Mouse (Mus musculus): Measurements from ENCODE around the gene Fxyd1. TPM values are rescaled to one million over a fixed set of nuclear protein-coding genes. Genes with fewer than 3 reads are reported as not detected.

Fxyd1 gene
- total RNA-seq (2021) (100 to 1,000 TPM; 839 to 985 TPM), polyA plus RNA-seq (2012; rRNA removed) (1,788 and 1,851 TPM in 2 replicates)
- long read RNA-seq, transcript Fxyd1-212 (8 exons, 568 nt), result minor isoform, 65 of 2,015 reads
- long read RNA-seq, transcript Fxyd1-202 (8 exons, 522 nt), result minor isoform, 26 of 2,015 reads
- long read RNA-seq, transcript Fxyd1-203 (8 exons, 492 nt), result minor isoform, 229 of 2,015 reads
- long read RNA-seq, transcript Fxyd1-213 (3 exons, 255 nt), result major isoform, 1,300 of 2,015 reads
- long read RNA-seq, partial matches to known transcripts, result 289 of 2,015 reads
- long read RNA-seq, other reads (novel, unspliced or antisense), result 52 of 2,015 reads

- intact Hi-C loops (cut with DNase I), result loop anchor here (5.0 kb wide), 1 partner anchor 115 kb away; no protein-coding TSS in a partner anchor
- peaks cover 7% of the 10 kb centered on the region for H3K4me1 ChIP-seq (ENCODE audit: control insufficient read depth, insufficient read depth, low read length)
- no peaks in the 10 kb centered on the region for H3K27me3 ChIP-seq (ENCODE audit: control insufficient read depth, insufficient read depth, low read length)
- H3K79me2 ChIP-seq (replicated peaks; ENCODE audit: control insufficient read depth, insufficient read depth, low read length), result no peaks in the 10 kb centered on the region
- H3K9ac ChIP-seq (ENCODE audit: low read depth, low read length), result no peak within 1 kb of the TSS
- no peak for DNase-seq
- TF ChIP-seq CTCF (IDR thresholded peaks at IDR 0.05) (no peak), EP300 (IDR thresholded peaks at IDR 0.05; ENCODE audit: insufficient read depth, low read depth, low read length) (no peak), POLR2A (IDR thresholded peaks at IDR 0.05; ENCODE audit: insufficient read depth, low read depth, low read length) (no peak)
- H3K4me3 ChIP-seq, result no peak within 1 kb of the TSS
- WGBS, result 83% methylated on average over 2 of the region's 2 CpGs
- H3K27ac ChIP-seq, result peak within 1 kb of the TSS; percentile 80
- no peaks in the 10 kb centered on the region for H3K36me3 ChIP-seq (ENCODE audit: control insufficient read depth, insufficient read depth, low read length)
Measured at GRCm38 (mm10) chr7:31057071-31057470, at the start of gene Fxyd1. Gene Fxyd1, minus strand, starts transcription at chr7:31057199.

- WGBS, result 41% methylated on average over 3 of the region's 3 CpGs
Measured at GRCm38 (mm10) chr7:31106166-31106565, 49.2 kb upstream of the Fxyd1 start.

GRCm38 (mm10) chr7:31105061-31105768, 48.2 kb upstream of the Fxyd1 start:
- Histone ChIP-seq H3K4me1 (ENCODE audit: control insufficient read depth, insufficient read depth, low read length) (peaks cover 3% of the 10 kb centered on the region), H3K27ac (no peak overlapping the region; the same call in 1 of the 2 replicates), H3K79me2 (replicated peaks; ENCODE audit: control insufficient read depth, insufficient read depth, low read length) (no peaks in the 10 kb centered on the region), H3K36me3 (ENCODE audit: control insufficient read depth, insufficient read depth, low read length) (no peaks in the 10 kb centered on the region), H3K9ac (ENCODE audit: low read depth, low read length) (no peak overlapping the region), H3K4me3 (no peak overlapping the region), H3K27me3 (ENCODE audit: control insufficient read depth, insufficient read depth, low read length) (no peaks in the 10 kb centered on the region; the same call in 1 of the 2 replicates)
- DNase-seq, result peak; percentile 69 to 81
- WGBS, result 30% methylated on average over 15 of the region's 15 CpGs
- no peak for TF ChIP-seq POLR2A (IDR thresholded peaks at IDR 0.05; ENCODE audit: insufficient read depth, low read depth, low read length)
- peak; percentile 87 for TF ChIP-seq CTCF (IDR thresholded peaks at IDR 0.05)
- intact Hi-C loops (cut with DNase I), result loop anchor here (2.0 kb wide), 1 partner anchor 68 kb away; no protein-coding TSS in a partner anchor

More at GRCm38 (mm10) chr7:31106166-31106565, 49.2 kb upstream of the Fxyd1 start:
- Histone ChIP-seq H3K79me2 (replicated peaks; ENCODE audit: control insufficient read depth, insufficient read depth, low read length) (no peaks in the 10 kb centered on the region), H3K27me3 (ENCODE audit: control insufficient read depth, insufficient read depth, low read length) (no peaks in the 10 kb centered on the region; the same call in 1 of the 2 replicates), H3K9ac (ENCODE audit: low read depth, low read length) (no peak overlapping the region), H3K36me3 (ENCODE audit: control insufficient read depth, insufficient read depth, low read length) (no peaks in the 10 kb centered on the region), H3K4me1 (ENCODE audit: control insufficient read depth, insufficient read depth, low read length) (peaks cover 3% of the 10 kb centered on the region), H3K27ac (no peak overlapping the region), H3K4me3 (no peak overlapping the region)
- TF ChIP-seq POLR2A (IDR thresholded peaks at IDR 0.05; ENCODE audit: insufficient read depth, low read depth, low read length), result no peak
- TF ChIP-seq EP300 (IDR thresholded peaks at IDR 0.05; ENCODE audit: insufficient read depth, low read depth, low read length), result no peak
- no peak for TF ChIP-seq CTCF (IDR thresholded peaks at IDR 0.05)
- DNase-seq, result no peak
- intact Hi-C loops (cut with DNase I), result no loop called here

GRCm38 (mm10) chr7:31100786-31101185, 43.8 kb upstream of the Fxyd1 start:
- H3K9ac ChIP-seq (ENCODE audit: low read depth, low read length), result no peak overlapping the region
- intact Hi-C loops (cut with DNase I), result no loop called here
- TF ChIP-seq POLR2A (IDR thresholded peaks at IDR 0.05; ENCODE audit: insufficient read depth, low read depth, low read length) (no peak), CTCF (IDR thresholded peaks at IDR 0.05) (no peak), EP300 (IDR thresholded peaks at IDR 0.05; ENCODE audit: insufficient read depth, low read depth, low read length) (no peak)
- 65% methylated on average over 14 of the region's 14 CpGs for WGBS
- H3K79me2 ChIP-seq (replicated peaks; ENCODE audit: control insufficient read depth, insufficient read depth, low read length), result no peaks in the 10 kb centered on the region
- no peaks in the 10 kb centered on the region for H3K36me3 ChIP-seq (ENCODE audit: control insufficient read depth, insufficient read depth, low read length)
- no peak overlapping the region for H3K4me3 ChIP-seq
- H3K4me1 ChIP-seq (ENCODE audit: control insufficient read depth, insufficient read depth, low read length), result no peaks in the 10 kb centered on the region
- no peak overlapping the region for H3K27ac ChIP-seq
- DNase-seq, result no peak
- no peaks in the 10 kb centered on the region; the same call in 1 of the 2 replicates for H3K27me3 ChIP-seq (ENCODE audit: control insufficient read depth, insufficient read depth, low read length)

- no peak for DNase-seq
- no peaks in the 10 kb centered on the region for H3K36me3 ChIP-seq (ENCODE audit: control insufficient read depth, insufficient read depth, low read length)
- H3K4me1 ChIP-seq (ENCODE audit: control insufficient read depth, insufficient read depth, low read length), result no peaks in the 10 kb centered on the region
- H3K27me3 ChIP-seq (ENCODE audit: control insufficient read depth, insufficient read depth, low read length), result no peaks in the 10 kb centered on the region; the same call in 1 of the 2 replicates
- 89% methylated on average over 6 of the region's 6 CpGs for WGBS
- no peaks in the 10 kb centered on the region for H3K79me2 ChIP-seq (replicated peaks; ENCODE audit: control insufficient read depth, insufficient read depth, low read length)
- H3K27ac ChIP-seq, result no peak overlapping the region
- H3K9ac ChIP-seq (ENCODE audit: low read depth, low read length), result no peak overlapping the region
- TF ChIP-seq EP300 (IDR thresholded peaks at IDR 0.05; ENCODE audit: insufficient read depth, low read depth, low read length), result no peak
- TF ChIP-seq CTCF (IDR thresholded peaks at IDR 0.05), result peak; percentile 35
- no peak for TF ChIP-seq POLR2A (IDR thresholded peaks at IDR 0.05; ENCODE audit: insufficient read depth, low read depth, low read length)
- intact Hi-C loops (cut with DNase I), result loop anchor here (5.0 kb wide), 2 partner anchors 107 to 142 kb away; partner anchors contain the start of gene Usf2
- H3K4me3 ChIP-seq, result no peak overlapping the region
Measured at GRCm38 (mm10) chr7:31099612-31099982, 42.6 kb upstream of the Fxyd1 start.
